Mouse (Mus musculus): ENCODE data around the gene Rragd. TPM values are rescaled to one million over a fixed set of nuclear protein-coding genes. Genes with fewer than 3 reads are reported as not detected.

The Rragd gene
- polyA plus RNA-seq, 1 experiment from 2014 or later, result 13.1 TPM

- no peaks in the 10 kb centered on the region for H3K36me3 ChIP-seq
- no peak overlapping the region for H3K9ac ChIP-seq
- H3K4me1 ChIP-seq, result peaks cover 4% of the 10 kb centered on the region; the same call in 1 of the 2 replicates
- H3K27ac ChIP-seq, result peak overlapping the region; percentile 72
- H3K27me3 ChIP-seq, result no peaks in the 10 kb centered on the region
- H3K4me3 ChIP-seq, result no peak overlapping the region
- 58% methylated on average over 11 of the region's 11 CpGs for WGBS
- no peak overlapping the region for H3K4me2 ChIP-seq
- no peaks in the 10 kb centered on the region for H3K9me3 ChIP-seq
- ATAC-seq (ENCODE audit: insufficient number of reproducible peaks, low FRiP score, low TSS enrichment, low read depth), result peak; percentile 58; the same call in 1 of the 2 replicates
Observed at GRCm38 (mm10) chr4:33057890-33058687, 75.3 kb downstream of the Rragd start.

GRCm38 (mm10) chr4:33061158-33061557, 78.3 kb downstream of the Rragd start:
- no peak overlapping the region for H3K27ac ChIP-seq
- H3K27me3 ChIP-seq, result no peaks in the 10 kb centered on the region
- no peaks in the 10 kb centered on the region for H3K9me3 ChIP-seq
- no peak overlapping the region for H3K4me3 ChIP-seq
- WGBS, result 27% methylated on average over 7 of the region's 7 CpGs
- no peak for ATAC-seq (ENCODE audit: insufficient number of reproducible peaks, low FRiP score, low TSS enrichment, low read depth)
- no peak overlapping the region for H3K9ac ChIP-seq
- H3K36me3 ChIP-seq, result no peaks in the 10 kb centered on the region
- H3K4me2 ChIP-seq, result no peak overlapping the region
- peaks cover 4% of the 10 kb centered on the region; the same call in 1 of the 2 replicates for H3K4me1 ChIP-seq

- 82% methylated on average over 4 of the region's 4 CpGs for WGBS
- H3K27ac ChIP-seq, result no peak within 1 kb of the TSS
- no peaks in the 10 kb centered on the region for H3K36me3 ChIP-seq
- no peaks in the 10 kb centered on the region for H3K9me3 ChIP-seq
- no peak for ATAC-seq (ENCODE audit: insufficient number of reproducible peaks, low FRiP score, low TSS enrichment, low read depth)
- no peak within 1 kb of the TSS for H3K4me2 ChIP-seq
- H3K4me3 ChIP-seq, result no peak within 1 kb of the TSS
- no peaks in the 10 kb centered on the region for H3K27me3 ChIP-seq
- H3K4me1 ChIP-seq, result peaks cover 4% of the 10 kb centered on the region; the same call in 1 of the 2 replicates
- H3K9ac ChIP-seq, result no peak within 1 kb of the TSS
Observed at GRCm38 (mm10) chr4:33062981-33063380, 80.1 kb downstream of the Rragd start, which contains the start of gene Gabrr2. Gabrr2 (plus strand) TSS chr4:33062999.

- Histone ChIP-seq H3K4me3 (no peak overlapping the region), H3K4me1 (peaks cover 3% of the 10 kb centered on the region; the same call in 1 of the 2 replicates), H3K27ac (no peak overlapping the region), H3K9ac (no peak overlapping the region), H3K36me3 (no peaks in the 10 kb centered on the region), H3K9me3 (no peaks in the 10 kb centered on the region), H3K4me2 (no peak overlapping the region), H3K27me3 (no peaks in the 10 kb centered on the region)
- ATAC-seq (ENCODE audit: insufficient number of reproducible peaks, low FRiP score, low TSS enrichment, low read depth), result no peak
- WGBS, result 79% methylated on average over 6 of the region's 6 CpGs
Observed at GRCm38 (mm10) chr4:33064986-33065385, 82.1 kb downstream of the Rragd start.

- no peak overlapping the region for H3K4me2 ChIP-seq
- H3K9me3 ChIP-seq, result no peaks in the 10 kb centered on the region
- H3K27me3 ChIP-seq, result no peaks in the 10 kb centered on the region
- no peaks in the 10 kb centered on the region for H3K36me3 ChIP-seq
- no peak overlapping the region for H3K4me3 ChIP-seq
- no peak for ATAC-seq (ENCODE audit: insufficient number of reproducible peaks, low FRiP score, low TSS enrichment, low read depth)
- no peak overlapping the region for H3K9ac ChIP-seq
- WGBS, result 60% methylated on average over 14 of the region's 14 CpGs
- peaks cover 3% of the 10 kb centered on the region; the same call in 1 of the 2 replicates for H3K4me1 ChIP-seq
- no peak overlapping the region for H3K27ac ChIP-seq
Observed at GRCm38 (mm10) chr4:33066223-33066960, 83.6 kb downstream of the Rragd start.

GRCm38 (mm10) chr4:33067331-33067730, 84.5 kb downstream of the Rragd start:
- no peak overlapping the region for H3K27ac ChIP-seq
- 90% methylated on average over 3 of the region's 3 CpGs for WGBS
- H3K4me1 ChIP-seq, result peaks cover 3% of the 10 kb centered on the region; the same call in 1 of the 2 replicates
- H3K4me3 ChIP-seq, result no peak overlapping the region
- no peaks in the 10 kb centered on the region for H3K36me3 ChIP-seq
- H3K27me3 ChIP-seq, result no peaks in the 10 kb centered on the region
- H3K9ac ChIP-seq, result no peak overlapping the region
- no peak overlapping the region for H3K4me2 ChIP-seq
- ATAC-seq (ENCODE audit: insufficient number of reproducible peaks, low FRiP score, low TSS enrichment, low read depth), result no peak
- H3K9me3 ChIP-seq, result no peaks in the 10 kb centered on the region

GRCm38 (mm10) chr4:33067826-33068225, 85.0 kb downstream of the Rragd start:
- Histone ChIP-seq H3K9ac (no peak overlapping the region), H3K27me3 (no peaks in the 10 kb centered on the region), H3K9me3 (no peaks in the 10 kb centered on the region), H3K4me3 (no peak overlapping the region), H3K27ac (no peak overlapping the region), H3K4me1 (peaks cover 3% of the 10 kb centered on the region; the same call in 1 of the 2 replicates), H3K36me3 (no peaks in the 10 kb centered on the region), H3K4me2 (no peak overlapping the region)
- 86% methylated on average over 6 of the region's 6 CpGs for WGBS
- no peak for ATAC-seq (ENCODE audit: insufficient number of reproducible peaks, low FRiP score, low TSS enrichment, low read depth)

GRCm38 (mm10) chr4:33068894-33069293, 86.1 kb downstream of the Rragd start:
- H3K9me3 ChIP-seq, result no peaks in the 10 kb centered on the region
- H3K36me3 ChIP-seq, result no peaks in the 10 kb centered on the region
- no peak for ATAC-seq (ENCODE audit: insufficient number of reproducible peaks, low FRiP score, low TSS enrichment, low read depth)
- H3K27me3 ChIP-seq, result no peaks in the 10 kb centered on the region
- WGBS, result 63% methylated on average over 6 of the region's 6 CpGs
- H3K27ac ChIP-seq, result no peak overlapping the region
- H3K4me2 ChIP-seq, result no peak overlapping the region
- H3K9ac ChIP-seq, result no peak overlapping the region
- peaks cover 3% of the 10 kb centered on the region; the same call in 1 of the 2 replicates for H3K4me1 ChIP-seq
- H3K4me3 ChIP-seq, result no peak overlapping the region

DNA sequence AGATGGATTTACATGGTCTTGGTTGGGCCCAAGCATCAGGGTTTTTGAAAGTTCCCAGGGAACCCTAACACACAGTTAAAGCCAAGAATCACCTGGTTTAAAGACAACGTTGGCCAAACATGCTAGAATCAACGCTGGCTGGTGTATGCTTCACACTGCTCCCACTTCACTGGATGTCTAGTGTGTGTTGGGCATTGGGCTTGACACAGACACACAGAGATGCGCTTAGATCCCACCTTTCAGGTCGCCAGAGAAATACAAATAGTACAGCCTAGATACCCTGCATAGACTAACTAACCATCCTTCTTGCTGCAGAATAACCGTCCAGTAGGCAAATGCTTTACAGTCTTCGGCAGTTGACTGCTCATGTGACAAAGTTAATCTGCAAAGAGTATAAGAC, 87.5 kb downstream of the Rragd start:
- H3K4me2 ChIP-seq, result no peak overlapping the region
- H3K9me3 ChIP-seq, result no peaks in the 10 kb centered on the region
- H3K9ac ChIP-seq, result no peak overlapping the region
- 94% methylated on average over 6 of the region's 6 CpGs for WGBS
- H3K4me1 ChIP-seq, result peaks cover 3% of the 10 kb centered on the region; the same call in 1 of the 2 replicates
- no peak overlapping the region for H3K4me3 ChIP-seq
- H3K27ac ChIP-seq, result no peak overlapping the region
- no peak for ATAC-seq (ENCODE audit: insufficient number of reproducible peaks, low FRiP score, low TSS enrichment, low read depth)
- H3K27me3 ChIP-seq, result no peaks in the 10 kb centered on the region
- no peaks in the 10 kb centered on the region for H3K36me3 ChIP-seq

GRCm38 (mm10) chr4:33071337-33071736, 88.5 kb downstream of the Rragd start:
- WGBS, result 83% methylated on average over 6 of the region's 6 CpGs
- Histone ChIP-seq H3K27me3 (no peaks in the 10 kb centered on the region), H3K27ac (no peak overlapping the region)

More at GRCm38 (mm10) chr4:33071337-33071736, 88.5 kb downstream of the Rragd start:
- Histone ChIP-seq H3K4me3 (no peak overlapping the region), H3K4me2 (no peak overlapping the region), H3K9ac (no peak overlapping the region), H3K4me1 (peaks cover under 1% of the 10 kb centered on the region; the same call in 1 of the 2 replicates), H3K36me3 (no peaks in the 10 kb centered on the region), H3K9me3 (no peaks in the 10 kb centered on the region)
- ATAC-seq (ENCODE audit: insufficient number of reproducible peaks, low FRiP score, low TSS enrichment, low read depth), result no peak

Measured in limb, embryonic 15.5 days (tissue).